Mouse (Mus musculus) urinary bladder, postnatal 4 days (tissue): ENCODE data around the gene R3hdm2.

Experiments used
- DNase-seq, 2 experiments: peaks; one replicate each; pipeline ENCODE4 v3.0.0; 2021 to 2022; ENCODE audit warnings: low spot score in 2 of 2

The R3hdm2 gene

GRCm38 (mm10) chr10:127353909-127354895, 25.9 kb upstream of the R3hdm2 start, which contains the start of gene Inhbe:
Gene Inhbe (minus strand): TSS chr10:127354411.
- DNase-seq, result no peak

DNA sequence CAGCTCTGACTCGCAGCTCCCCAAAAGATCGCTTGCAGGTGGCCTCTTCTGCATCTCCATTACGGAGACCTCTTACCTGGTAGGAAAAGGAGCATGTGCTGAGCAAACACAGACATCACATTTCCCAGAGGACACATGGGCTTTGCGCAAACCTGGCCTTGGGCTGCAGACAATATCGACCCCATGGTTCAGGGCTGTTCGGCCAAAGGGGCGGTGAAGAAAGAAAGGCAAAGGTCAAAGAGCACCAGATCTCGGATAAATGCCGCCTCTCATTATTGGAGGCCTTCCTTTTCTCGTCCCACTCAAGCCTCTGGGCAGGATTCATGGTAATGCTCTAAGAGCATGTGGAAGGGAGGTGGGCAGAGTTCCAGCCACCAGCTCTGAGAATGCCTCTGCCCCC, 24.8 kb upstream of the R3hdm2 start:
- no peak for DNase-seq

DNA sequence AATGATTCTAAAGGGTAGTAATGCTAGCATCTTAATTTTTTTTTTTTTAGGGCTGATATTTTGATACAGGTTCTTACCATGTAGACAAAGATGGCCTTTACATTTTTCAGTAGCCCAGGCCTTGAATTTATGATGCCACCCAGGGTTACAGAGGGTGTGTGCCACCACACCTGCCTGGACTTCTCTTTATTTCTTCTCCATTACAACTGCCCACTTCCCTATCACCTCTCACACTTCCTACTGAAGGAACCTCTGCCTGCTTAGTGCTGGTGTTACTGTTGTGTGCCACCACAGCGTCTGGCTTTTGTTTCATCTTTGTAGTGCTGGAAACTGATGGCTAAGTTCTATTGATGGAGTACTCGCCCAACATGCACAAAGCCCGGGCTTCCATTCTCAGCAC, 19.4 kb upstream of the R3hdm2 start:
- no peak for DNase-seq

DNA sequence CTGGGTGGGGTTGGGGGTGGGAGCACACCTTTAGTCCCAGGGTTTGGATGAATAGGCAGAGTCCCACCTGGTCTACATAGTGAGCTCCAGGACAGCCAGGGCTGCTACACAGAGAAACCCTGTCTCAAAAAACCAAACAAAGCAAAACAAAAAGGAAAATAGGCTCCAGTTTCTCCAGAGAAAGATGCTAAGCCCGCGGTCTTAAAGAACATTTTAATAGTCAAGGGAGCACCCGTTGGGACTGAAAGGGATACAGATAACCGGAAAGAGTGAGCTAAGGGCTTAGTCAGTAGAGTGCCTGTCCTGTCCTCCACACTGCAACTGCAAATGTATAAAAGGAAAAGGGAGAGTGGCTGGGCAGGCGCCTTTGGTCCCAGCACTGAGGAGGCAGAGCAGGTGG, 13.0 kb upstream of the R3hdm2 start:
- no peak for DNase-seq

- DNase-seq, result no peak
Measured at GRCm38 (mm10) chr10:127368273-127368672, 11.9 kb upstream of the R3hdm2 start.

- DNase-seq, result peak in 1 of 2 experiments; percentile 61
Measured at GRCm38 (mm10) chr10:127369834-127370820, 10.0 kb upstream of the R3hdm2 start, which contains the start of gene Inhbc. Gene Inhbc (minus strand): TSS chr10:127370431.

DNA sequence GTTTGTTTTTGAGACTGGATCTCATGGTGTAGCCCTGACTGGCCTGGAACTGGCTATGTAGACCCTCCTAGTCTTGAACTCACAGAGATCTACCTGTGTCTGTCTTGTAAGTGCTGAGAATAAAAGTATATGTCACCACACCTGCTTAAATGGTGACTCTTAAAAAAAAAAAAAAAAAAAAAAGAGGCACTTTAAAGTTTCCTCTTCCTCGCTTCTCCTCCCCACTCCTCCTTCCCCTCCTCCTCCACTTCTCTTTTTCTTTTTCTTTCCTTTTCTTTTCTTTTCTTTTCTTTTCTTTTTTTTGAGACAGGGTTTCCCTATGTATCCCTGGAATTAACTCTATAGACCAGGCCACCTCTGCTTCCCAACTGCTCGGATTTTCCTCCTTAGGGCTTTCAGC, 9.1 kb upstream of the R3hdm2 start:
- DNase-seq, result no peak

GRCm38 (mm10) chr10:127377700-127378099, 2.4 kb upstream of the R3hdm2 start:
- no peak for DNase-seq

DNA sequence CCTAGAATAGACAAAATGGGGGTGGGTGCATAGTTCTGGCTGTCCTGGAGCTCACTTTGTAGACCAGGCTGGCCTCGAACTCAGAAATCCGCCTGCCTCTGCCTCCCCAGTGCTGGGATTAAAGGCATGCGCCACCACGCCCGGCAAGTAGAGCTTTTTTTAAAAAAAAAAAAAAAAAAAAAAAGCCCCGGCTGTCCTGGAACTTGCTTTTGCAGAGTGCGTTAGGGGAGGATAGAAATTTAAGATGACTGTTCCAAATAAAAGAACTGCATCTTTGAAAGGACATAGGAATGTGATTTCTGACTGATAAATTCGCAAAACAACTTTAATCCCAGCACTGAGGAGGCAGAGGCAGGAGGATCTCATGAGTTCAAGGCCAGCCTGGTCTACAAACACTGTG, 473 bp upstream of the R3hdm2 start:
- DNase-seq, result no peak

- DNase-seq, result peak; percentile 63 to 68
Measured at GRCm38 (mm10) chr10:127380767-127381742, 928 bp downstream of the R3hdm2 start.

- DNase-seq, result no peak
Measured at GRCm38 (mm10) chr10:127381743-127382134, 1.6 kb downstream of the R3hdm2 start.

- DNase-seq, result no peak
Measured at GRCm38 (mm10) chr10:127391774-127392173, 11.6 kb downstream of the R3hdm2 start.

- no peak for DNase-seq
Measured at GRCm38 (mm10) chr10:127404701-127405100, 24.6 kb downstream of the R3hdm2 start.

DNA sequence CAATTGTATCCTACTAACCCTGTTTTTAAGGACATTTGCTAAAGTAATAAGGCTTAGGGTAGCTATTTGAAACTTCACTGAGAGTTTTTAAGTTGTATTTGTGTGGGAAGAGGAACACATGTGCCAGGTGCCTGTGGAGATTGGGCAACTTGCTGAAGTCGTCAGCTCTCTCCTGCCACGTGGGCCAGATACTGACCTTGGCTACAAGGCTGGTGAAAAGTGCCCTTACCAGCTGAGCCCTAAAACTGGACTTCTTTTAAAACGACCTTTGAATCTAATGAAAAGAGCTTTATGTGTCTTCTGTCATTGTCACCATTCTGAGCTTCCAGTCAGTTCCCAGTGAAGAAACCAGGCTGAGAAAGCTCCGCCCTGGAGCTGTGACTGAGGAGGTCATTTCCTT, 27.3 kb downstream of the R3hdm2 start:
- no peak for DNase-seq

DNA sequence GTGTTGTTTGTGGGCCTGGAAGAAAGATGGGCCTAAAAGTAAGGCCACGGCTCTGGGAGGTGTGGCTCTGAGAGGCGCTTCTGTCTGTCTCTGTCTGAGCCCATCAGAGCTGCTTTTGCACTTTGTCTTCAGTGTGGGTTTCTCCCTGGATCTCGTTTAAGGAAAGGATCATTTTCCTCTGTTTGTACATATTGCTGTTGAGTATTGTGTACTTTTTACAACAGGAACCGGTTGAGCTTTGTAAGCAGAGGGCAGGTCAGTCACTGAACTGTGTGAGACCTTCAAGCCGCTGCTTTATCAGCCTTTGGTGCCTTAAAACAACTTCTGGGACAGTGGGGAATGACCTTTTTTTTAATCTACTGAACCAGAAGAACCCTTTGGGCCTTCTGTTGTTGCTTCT, 32.0 kb downstream of the R3hdm2 start:
- no peak for DNase-seq

DNA sequence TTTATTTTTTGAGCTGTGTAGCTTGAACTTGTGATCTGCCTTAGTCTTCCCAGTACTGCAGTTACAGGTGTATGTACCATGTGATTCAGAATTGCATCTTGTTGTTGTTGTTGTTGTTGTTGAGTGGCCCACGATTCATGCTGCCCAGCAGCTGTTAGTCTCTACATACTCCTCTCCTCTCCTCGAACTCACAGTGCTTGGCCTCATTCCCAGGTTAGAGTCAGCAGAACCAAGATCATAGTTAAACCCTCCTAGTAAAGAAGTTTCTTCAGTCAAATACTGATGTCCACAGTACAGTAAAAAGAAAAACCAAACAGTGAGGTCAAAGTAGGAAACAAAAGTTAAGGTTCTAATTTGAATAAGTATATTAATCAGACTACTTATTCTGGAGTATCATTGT, 32.6 kb downstream of the R3hdm2 start:
- no peak for DNase-seq

- no peak for DNase-seq
Measured at GRCm38 (mm10) chr10:127413585-127413984, 33.5 kb downstream of the R3hdm2 start.

GRCm38 (mm10) chr10:127414141-127414540, 34.0 kb downstream of the R3hdm2 start:
- no peak for DNase-seq

DNA sequence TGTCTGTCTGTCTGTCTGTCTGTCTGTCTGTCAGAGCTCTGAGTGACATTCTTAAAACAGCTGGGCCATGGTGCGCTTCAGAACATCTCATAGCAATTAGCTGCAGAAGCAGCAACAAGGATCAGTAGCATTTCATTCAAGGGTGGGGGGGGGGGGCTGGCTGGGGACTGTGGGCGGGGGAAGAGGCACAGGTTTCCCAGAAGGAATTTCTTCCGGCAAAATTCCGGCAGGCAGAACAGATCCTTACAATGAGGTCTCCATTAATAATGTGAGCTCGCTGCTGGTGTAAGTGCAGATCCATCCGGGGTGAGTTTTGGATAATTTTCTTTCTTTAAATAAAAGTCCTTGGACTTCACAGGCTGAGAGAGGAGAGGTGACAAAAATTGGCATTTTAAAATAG, 40.0 kb downstream of the R3hdm2 start:
- no peak for DNase-seq

GRCm38 (mm10) chr10:127420676-127421353, 40.7 kb downstream of the R3hdm2 start:
- DNase-seq, result no peak
